Mouse (Mus musculus) kidney, adult 2 months (tissue): Measurements from ENCODE around the gene Limch1. TPM values are rescaled to one million over a fixed set of nuclear protein-coding genes. Genes with fewer than 3 reads are reported as not detected.
A peak's percentile ranks its signal among the peaks of the same experiment; 100 is the strongest.

Experiments
- DNase-seq: peaks from one replicate; pipeline ENCODE4 v3.0.0; 2021
- H3K27ac ChIP-seq: fragments of 200-500 bp; 2 replicates; pipeline ENCODE4 v1.5.1; 2012; ENCODE audit warnings: low read depth, low read length, control low read depth, inconsistent platforms; ENCODE audit not compliant: insufficient read depth
- H3K27me3 ChIP-seq: fragments of 200-500 bp; replicated peaks from 2 replicates; pipeline ENCODE4 v1.6.1; 2012; ENCODE audit warnings: mild to moderate bottlenecking, moderate library complexity, low read length, inconsistent platforms; ENCODE audit not compliant: control insufficient read depth, insufficient read depth
- H3K36me3 ChIP-seq: fragments of 200-500 bp; 2 replicates; pipeline ENCODE4 v1.6.1; 2012; ENCODE audit warnings: mild to moderate bottlenecking, moderate library complexity, low read length, inconsistent platforms; ENCODE audit not compliant: control insufficient read depth, insufficient read depth
- H3K4me1 ChIP-seq: fragments of 200-500 bp; 2 replicates; pipeline ENCODE4 v1.6.1; 2011; ENCODE audit warnings: low read length; ENCODE audit not compliant: control insufficient read depth, insufficient read depth
- H3K4me3 ChIP-seq: fragments of 200-500 bp; 2 replicates; pipeline ENCODE4 v1.5.1; 2011; ENCODE audit warnings: mild to moderate bottlenecking, low read depth, low read length, control low read depth; ENCODE audit not compliant: insufficient read depth
- CTCF ChIP-seq: fragments of 200-500 bp; conservative IDR thresholded peaks from 2 replicates; pipeline ENCODE4 v1.5.1; 2011; ENCODE audit warnings: low read depth, mild to moderate bottlenecking, control low read depth, low read length, moderate library complexity, mixed read lengths; ENCODE audit not compliant: insufficient read depth, insufficient read length
- POLR2A ChIP-seq: fragments of 200-500 bp; IDR thresholded peaks from one replicate; pipeline ENCODE4 v1.6.1; 2011; ENCODE audit warnings: low read depth, low read length, control low read depth
- WGBS: fragments of 180-500 bp; shearing (Covaris S2); methylation state at CpG from one replicate; pipeline ENCODE4 v1.1.7; 2018; 5-methylcytosine and 5-hydroxymethylcytosine counted together
- polyA plus RNA-seq: library from polyadenylated mRNA; depleted of rRNA; stranded (reverse); fragments of >200 nt; gene quantifications from 2 replicates; pipeline ENCODE4 v1.2.3, GENCODE M21; 2012

The Limch1 gene
- polyA plus RNA-seq, 1 experiment = 27.0 TPM

DNA sequence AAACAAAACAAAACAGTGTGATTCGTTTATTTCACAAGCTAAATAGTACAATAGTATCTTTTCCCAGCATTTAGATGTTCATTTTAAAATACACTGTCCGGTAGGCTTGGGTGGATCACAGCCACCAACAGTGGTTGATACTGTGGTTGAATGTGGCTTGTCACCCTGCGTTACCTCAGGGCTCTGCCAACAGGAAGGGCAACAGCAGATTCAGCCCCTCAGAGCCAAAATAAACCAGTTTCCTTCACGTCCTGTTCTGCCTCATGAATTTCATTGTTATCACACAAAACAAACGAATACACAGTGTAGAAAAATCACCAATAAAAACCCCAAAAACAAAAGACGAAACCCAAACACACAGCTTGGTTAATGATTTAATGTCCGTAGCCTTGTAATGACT, 102.5 kb downstream of the Limch1 start:
- DNase-seq = peak; percentile 75

DNA sequence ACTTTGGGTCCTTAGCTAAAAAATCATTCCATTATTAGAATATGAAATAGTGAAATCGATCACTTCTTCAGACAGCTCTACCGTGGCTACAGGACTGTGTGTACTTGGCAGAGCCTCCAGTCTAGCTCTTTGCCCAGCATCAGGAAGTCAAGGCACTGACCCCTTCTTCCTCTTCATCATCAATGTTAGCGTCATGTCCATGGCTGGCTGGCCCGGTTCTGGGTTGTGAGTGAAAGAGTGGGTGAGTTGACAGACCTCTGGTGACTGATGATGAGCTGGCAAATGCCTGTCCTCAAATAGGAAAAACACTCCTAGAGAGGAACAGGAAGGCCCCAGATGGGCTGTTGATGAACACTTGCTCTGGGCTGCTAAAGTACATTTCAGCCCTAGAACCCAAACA, 103.5 kb downstream of the Limch1 start:
- WGBS = 62% methylated on average over 4 of the region's 4 CpGs
- TF ChIP-seq CTCF (no peak), POLR2A (no peak)
- no peaks in the 10 kb centered on the region for H3K27me3 ChIP-seq
- DNase-seq = peak; percentile 72
- H3K36me3 ChIP-seq = no peaks in the 10 kb centered on the region
- peaks cover 2% of the 10 kb centered on the region; the same call in 1 of the 2 replicates for H3K4me1 ChIP-seq
- H3K27ac ChIP-seq = peak overlapping the region; percentile 70
- H3K4me3 ChIP-seq = no peak overlapping the region

More for the DNA sequence above, 102.5 kb downstream of the Limch1 start:
- Histone ChIP-seq H3K27me3 (no peaks in the 10 kb centered on the region), H3K4me3 (no peak overlapping the region), H3K4me1 (peaks cover 2% of the 10 kb centered on the region; the same call in 1 of the 2 replicates), H3K27ac (no peak overlapping the region), H3K36me3 (no peaks in the 10 kb centered on the region)
- no peak for TF ChIP-seq POLR2A
- TF ChIP-seq CTCF = no peak
- 35% methylated on average over 7 of the region's 7 CpGs for WGBS

GRCm38 (mm10) chr5:66850721-66851251, 105.2 kb downstream of the Limch1 start:
- H3K36me3 ChIP-seq = no peaks in the 10 kb centered on the region
- H3K27ac ChIP-seq = no peak overlapping the region
- DNase-seq = no peak
- H3K4me1 ChIP-seq = peaks cover 10% of the 10 kb centered on the region; the same call in 1 of the 2 replicates
- WGBS = 87% methylated on average over 11 of the region's 11 CpGs
- H3K27me3 ChIP-seq = no peaks in the 10 kb centered on the region
- H3K4me3 ChIP-seq = no peak overlapping the region
- TF ChIP-seq POLR2A = no peak
- no peak for TF ChIP-seq CTCF

DNA sequence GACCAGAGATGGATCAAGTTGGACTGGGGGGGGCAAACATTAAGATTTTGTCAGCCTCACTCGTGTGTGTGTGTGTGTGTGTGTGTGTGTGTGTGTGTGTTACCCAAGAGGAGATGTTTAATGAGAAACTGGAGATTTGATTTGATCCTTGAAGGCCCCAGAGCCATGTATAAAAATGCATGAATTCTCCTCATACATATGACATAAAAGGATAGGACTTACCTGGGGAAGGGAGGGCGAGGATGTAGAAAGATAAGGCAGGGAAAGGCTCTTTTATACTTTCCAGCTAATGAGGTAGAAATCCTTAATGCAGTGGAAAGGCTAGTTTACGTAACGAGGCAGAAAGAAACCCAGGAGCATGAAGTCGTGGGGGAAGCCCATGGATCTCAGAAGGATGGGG, 106.1 kb downstream of the Limch1 start:
- peaks cover 12% of the 10 kb centered on the region for H3K4me1 ChIP-seq
- no peak overlapping the region for H3K4me3 ChIP-seq
- H3K27me3 ChIP-seq = no peaks in the 10 kb centered on the region
- no peak overlapping the region for H3K27ac ChIP-seq
- WGBS = 83% methylated on average over 5 of the region's 5 CpGs
- no peak for TF ChIP-seq CTCF
- DNase-seq = no peak
- H3K36me3 ChIP-seq = no peaks in the 10 kb centered on the region

- WGBS = 90% methylated on average over 5 of the region's 5 CpGs
- no peak for DNase-seq
- Histone ChIP-seq H3K36me3 (no peaks in the 10 kb centered on the region), H3K4me3 (no peak overlapping the region), H3K27me3 (no peaks in the 10 kb centered on the region), H3K27ac (no peak overlapping the region), H3K4me1 (peaks cover 17% of the 10 kb centered on the region)
- no peak for TF ChIP-seq CTCF
- no peak for TF ChIP-seq POLR2A
Observed at GRCm38 (mm10) chr5:66854263-66854662, 108.6 kb downstream of the Limch1 start.

GRCm38 (mm10) chr5:66855358-66856107, 109.9 kb downstream of the Limch1 start:
- H3K4me3 ChIP-seq = no peak overlapping the region
- H3K27me3 ChIP-seq = no peaks in the 10 kb centered on the region
- WGBS = 48% methylated on average over 11 of the region's 11 CpGs
- H3K4me1 ChIP-seq = peaks cover 17% of the 10 kb centered on the region
- H3K27ac ChIP-seq = peak overlapping the region; percentile 56
- no peaks in the 10 kb centered on the region for H3K36me3 ChIP-seq
- TF ChIP-seq CTCF = no peak
- TF ChIP-seq POLR2A = no peak
- DNase-seq = peak; percentile 73

- Histone ChIP-seq H3K4me1 (peaks cover 20% of the 10 kb centered on the region), H3K27ac (no peak overlapping the region)
- 97% methylated on average over 3 of the region's 3 CpGs for WGBS
Observed at GRCm38 (mm10) chr5:66859506-66859905, 113.9 kb downstream of the Limch1 start.

More at GRCm38 (mm10) chr5:66859506-66859905, 113.9 kb downstream of the Limch1 start:
- no peak overlapping the region for H3K4me3 ChIP-seq
- DNase-seq = no peak
- H3K36me3 ChIP-seq = no peaks in the 10 kb centered on the region
- H3K27me3 ChIP-seq = no peaks in the 10 kb centered on the region
- TF ChIP-seq CTCF = no peak
- TF ChIP-seq POLR2A = no peak
